Comparison of ENCODE assay signal across 28 mouse cellular contexts in the genomic region with DNA sequence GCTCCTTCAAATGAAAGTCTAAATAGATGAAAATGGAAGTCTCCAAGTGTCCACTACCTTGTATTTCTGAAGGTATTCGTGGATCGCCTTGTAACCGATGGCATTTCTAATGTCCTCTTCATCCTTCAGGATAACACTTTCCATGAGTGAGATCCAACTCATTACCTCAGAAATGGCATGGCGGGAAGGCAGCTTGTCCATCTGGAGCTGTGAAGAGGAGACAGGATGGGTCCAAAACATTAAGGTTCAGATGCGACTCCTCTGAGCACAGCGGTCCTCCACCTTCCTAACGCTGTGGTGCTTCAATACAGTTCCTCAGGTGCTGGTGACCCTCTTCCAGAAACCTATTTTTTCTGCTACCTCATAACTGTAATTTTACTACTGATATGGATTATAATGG. TPM values are rescaled to one million over a fixed set of nuclear protein-coding genes. Genes with fewer than 3 reads are reported as not detected.
A peak's percentile ranks its signal among the peaks of the same experiment; 100 is the strongest.
DNase-seq lines count a peak whose midpoint lies in the region; ATAC-seq lines count a peak whose summit lies in the region.
"Had no signal": no experiment of that assay in that cellular context is flagged by ENCODE, and none has a peak within 500 bp of the region (broad histone marks: within the 10 kb centered on the region; RNA-seq: fewer than 3 reads in every experiment).

No protein-coding gene starts in this region.

- H3K4me2 ChIP-seq in neural tube, embryonic 15.5 days = no peak overlapping the region
- H3K4me2 ChIP-seq: embryonic facial prominence, embryonic 12.5 days; embryonic facial prominence, embryonic 15.5 days; heart, embryonic 12.5 days; heart, embryonic 15.5 days; hindbrain, embryonic 13.5 days; intestine, embryonic 15.5 days had no signal

- peak; percentile 52; the same call in 1 of the 2 replicates for ATAC-seq in cerebellum, adult (ENCODE audit: insufficient number of reproducible peaks, low FRiP score, low TSS enrichment)
- ATAC-seq in neural tube, embryonic 15.5 days (ENCODE audit: low FRiP score) = no peak
- ATAC-seq: activated CD4-positive, CD25-positive, alpha-beta regulatory T cell, adult 4 months; forebrain, embryonic 14.5 days; forebrain, postnatal 0 days; hindbrain, embryonic 16.5 days; intestine, embryonic 15.5 days had no signal

- peaks cover 51% of the 10 kb centered on the region for H3K36me3 ChIP-seq in neural tube, embryonic 15.5 days
- H3K36me3 ChIP-seq: intestine, embryonic 15.5 days had no signal

- no peak overlapping the region for H3K9ac ChIP-seq in neural tube, embryonic 15.5 days (replicated peaks)
- H3K9ac ChIP-seq: embryonic facial prominence, embryonic 12.5 days; embryonic facial prominence, embryonic 15.5 days; forebrain, postnatal 0 days; heart, embryonic 12.5 days; heart, embryonic 15.5 days; hindbrain, embryonic 13.5 days; intestine, embryonic 15.5 days had no signal

- no peak overlapping the region for H3K4me3 ChIP-seq in neural tube, embryonic 15.5 days (replicated peaks)
- H3K4me3 ChIP-seq: embryonic facial prominence, embryonic 12.5 days; embryonic facial prominence, embryonic 15.5 days; heart, embryonic 12.5 days; heart, embryonic 15.5 days; hindbrain, embryonic 10.5 days; hindbrain, embryonic 13.5 days; intestine, embryonic 15.5 days had no signal

- no peak for DNase-seq in cerebellum, postnatal 14 days
- DNase-seq in brain, adult 2 months (ENCODE audit: low read depth, low spot score) = peak; percentile 71
- peak; percentile 25 for DNase-seq in cerebellum, adult 8-10 months
- DNase-seq in cerebellum, postnatal 36 days = peak; percentile 23 to 27
- no peak for DNase-seq in adrenal gland, postnatal 10 days
- DNase-seq: adrenal gland, adult 8-10 months; adrenal gland, postnatal 36 days; forebrain, postnatal 0 days; gastrocnemius, postnatal 25 days; heart, adult 18-20 months; heart, postnatal 10 days; heart, postnatal 36 days; kidney, adult 11 months had no signal

- no peaks in the 10 kb centered on the region for H3K9me3 ChIP-seq in neural tube, embryonic 15.5 days (replicated peaks)
- H3K9me3 ChIP-seq: embryonic facial prominence, embryonic 12.5 days; embryonic facial prominence, embryonic 15.5 days; heart, embryonic 12.5 days; heart, embryonic 15.5 days; hindbrain, embryonic 10.5 days; hindbrain, embryonic 13.5 days; intestine, embryonic 15.5 days had no signal

- 97% methylated on average over 7 of the region's 7 CpGs for WGBS in neural tube, embryonic 15.5 days

- no peak overlapping the region for H3K27ac ChIP-seq in neural tube, embryonic 15.5 days (replicated peaks)
- H3K27ac ChIP-seq: embryonic facial prominence, embryonic 12.5 days; embryonic facial prominence, embryonic 15.5 days; heart, embryonic 15.5 days; hindbrain, embryonic 10.5 days; hindbrain, embryonic 13.5 days; intestine, embryonic 15.5 days had no signal

- no peaks in the 10 kb centered on the region for H3K27me3 ChIP-seq in neural tube, embryonic 15.5 days (replicated peaks)
- H3K27me3 ChIP-seq: embryonic facial prominence, embryonic 12.5 days; embryonic facial prominence, embryonic 15.5 days; heart, embryonic 12.5 days; heart, embryonic 15.5 days; hindbrain, embryonic 13.5 days; intestine, embryonic 15.5 days had no signal

- no peaks in the 10 kb centered on the region for H3K4me1 ChIP-seq in neural tube, embryonic 15.5 days
- H3K4me1 ChIP-seq: embryonic facial prominence, embryonic 12.5 days; embryonic facial prominence, embryonic 15.5 days; heart, embryonic 12.5 days; heart, embryonic 15.5 days; hindbrain, embryonic 10.5 days; hindbrain, embryonic 13.5 days; intestine, embryonic 15.5 days had no signal

RNA-seq across cellular contexts. Expression of a gene that starts 55.8 kb away (rescaled TPM):
- polyA plus RNA-seq in neural tube, embryonic 15.5 days (2015; fragmentation: Nextera tagmentation; extraction: Ambion mirVana) = 0.10 and 0.14 TPM in 2 replicates
- total RNA-seq in adrenal gland, postnatal 10 days (2021) = under 1 TPM in 1 of 2 experiments, not detected in 1; 0.27 TPM
- total RNA-seq: adrenal gland, adult 8-10 months; adrenal gland, postnatal 36 days; common myeloid progenitor, adult 5-6 weeks; ES-E14 had no signal
- polyA plus RNA-seq: activated CD4-positive, CD25-positive, alpha-beta regulatory T cell, adult 4 months; forebrain, embryonic 14.5 days; forebrain, postnatal 0 days; gonadal fat pad, adult 2 months had no signal

Comparison
In these comparisons a context has a peak if more than half of its experiments do, and no peak if none do; other contexts are left out.
1. DNase-seq: peak in brain, adult 2 months (single experiment), cerebellum, adult 8-10 months (single experiment) and cerebellum, postnatal 36 days (2 of 2); none in cerebellum, postnatal 14 days (0 of 2) and adrenal gland, postnatal 10 days (single experiment).